Mouse (Mus musculus) lung, postnatal 0 days (tissue): ENCODE results near the gene Cks1b. TPM values are rescaled to one million over a fixed set of nuclear protein-coding genes. Genes with fewer than 3 reads are reported as not detected.
A peak's percentile ranks its signal among the peaks of the same experiment; 100 is the strongest.

Experiments used
- ATAC-seq: fragments of 200-750 bp; cut with Nextera tagmentation; 2 replicates; pipeline ENCODE4 v1.8.0; 2017; ENCODE audit warnings: moderate library complexity
- DNase-seq: peaks from one replicate; pipeline ENCODE4 v3.0.0-alpha.2; 2016; ENCODE audit warnings: low spot score
- H3K27ac ChIP-seq: fragments of 300-500 bp; sonication (generic); 2 replicates; pipeline ENCODE4 v1.5.1; 2014; ENCODE audit warnings: antibody characterized with exemption, mild to moderate bottlenecking, low read length, mixed read lengths
- H3K27me3 ChIP-seq: fragments of 300-500 bp; sonication (generic); replicated peaks from 2 replicates; pipeline ENCODE4 v1.6.1; 2014; ENCODE audit warnings: low read length, mixed read lengths; ENCODE audit not compliant: insufficient read depth
- H3K36me3 ChIP-seq: fragments of 300-500 bp; sonication (generic); 2 replicates; pipeline ENCODE4 v1.6.1; 2014; ENCODE audit warnings: low read length, mixed read lengths; ENCODE audit not compliant: insufficient read depth
- H3K4me1 ChIP-seq: fragments of 300-500 bp; sonication (generic); 2 replicates; pipeline ENCODE4 v1.6.1; 2014; ENCODE audit warnings: antibody characterized with exemption, low read depth, low read length, mixed read lengths; ENCODE audit not compliant: insufficient read depth
- H3K4me2 ChIP-seq: fragments of 300-500 bp; sonication (generic); replicated peaks from 2 replicates; pipeline ENCODE4 v1.6.1; 2014; ENCODE audit warnings: low read depth, mild to moderate bottlenecking, low read length, moderate library complexity, mixed read lengths
- H3K4me3 ChIP-seq: fragments of 300-500 bp; sonication (generic); 2 replicates; pipeline ENCODE4 v1.5.1; 2014; ENCODE audit warnings: low read depth, low read length
- H3K9ac ChIP-seq: fragments of 300-500 bp; sonication (generic); replicated peaks from 2 replicates; pipeline ENCODE4 v1.6.1; 2014; ENCODE audit warnings: low read depth, mild to moderate bottlenecking
- H3K9me3 ChIP-seq: fragments of 300-500 bp; sonication (generic); 2 replicates; pipeline ENCODE4 v1.6.1; 2016; ENCODE audit warnings: low read length, mixed read lengths
- CTCF ChIP-seq: IDR thresholded peaks from 2 replicates; pipeline ENCODE4 v1.5.1; 2016; ENCODE audit warnings: antibody characterized with exemption, mild to moderate bottlenecking
- EP300 ChIP-seq: IDR thresholded peaks from 2 replicates; pipeline ENCODE4 v1.6.1; 2016; ENCODE audit warnings: antibody characterized with exemption, mild to moderate bottlenecking, control low read depth
- WGBS: fragments of 180-500 bp; shearing (Covaris S2); extraction: QIAGEN DNeasy Blood & Tissue Kit; methylation state at CpG from one replicate; pipeline ENCODE4 v1.1.7; 2014; 5-methylcytosine and 5-hydroxymethylcytosine counted together
- polyA plus RNA-seq: library from polyadenylated mRNA; unstranded; fragments of >200 nt; fragmentation: Nextera tagmentation; extraction: Ambion mirVana; gene quantifications from 2 replicates; pipeline ENCODE4 v1.2.1, GENCODE M21; 2015

Cks1b gene
- polyA plus RNA-seq, 1 experiment from 2014 or later: 83.0 TPM

GRCm38 (mm10) chr3:89377831-89378230, 40.4 kb downstream of the Cks1b start:
- peak overlapping the region; percentile 48; the same call in 1 of the 2 replicates for H3K4me3 ChIP-seq
- H3K9ac ChIP-seq: no peak overlapping the region
- no peak overlapping the region for H3K27ac ChIP-seq
- ATAC-seq (no peak), DNase-seq (no peak)
- H3K4me1 ChIP-seq: peaks cover 9% of the 10 kb centered on the region; the same call in 1 of the 2 replicates
- H3K27me3 ChIP-seq: no peaks in the 10 kb centered on the region
- no peak for TF ChIP-seq CTCF
- TF ChIP-seq EP300: no peak
- 67% methylated on average over 4 of the region's 4 CpGs for WGBS
- H3K4me2 ChIP-seq: peak overlapping the region; percentile 72
- peaks cover 8% of the 10 kb centered on the region; the same call in 1 of the 2 replicates for H3K36me3 ChIP-seq
- no peaks in the 10 kb centered on the region for H3K9me3 ChIP-seq

DNA sequence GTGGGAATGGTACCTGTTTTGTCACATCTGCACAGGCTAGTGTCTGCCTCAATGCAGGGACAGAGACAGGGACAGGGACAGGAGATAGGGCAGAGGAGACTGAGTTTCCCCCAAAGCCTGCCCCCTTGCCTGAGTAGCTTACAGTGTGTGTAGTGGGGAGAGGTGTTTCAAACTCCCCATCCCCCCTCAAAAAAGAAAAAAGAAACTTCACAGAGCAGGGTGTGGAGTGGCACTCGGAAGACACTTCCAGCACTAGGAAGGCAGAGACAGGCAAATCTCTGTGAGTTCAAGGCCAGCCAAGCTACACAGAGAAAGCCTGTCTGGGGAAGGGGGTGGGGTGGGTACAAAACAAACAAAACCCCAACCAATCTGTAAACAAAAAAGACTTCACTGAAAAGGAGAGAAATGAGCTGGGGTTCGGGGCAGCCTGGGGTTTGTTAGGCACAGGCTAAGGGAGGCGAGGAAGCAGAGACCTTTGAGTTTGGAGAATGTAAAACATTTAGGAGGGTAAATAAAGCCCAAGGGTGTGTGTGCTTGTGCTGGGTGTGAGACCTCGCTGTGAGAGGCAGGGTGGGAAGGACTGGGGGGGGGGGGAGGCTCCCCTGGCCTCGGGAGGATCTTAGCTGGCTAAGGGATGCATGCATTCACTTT, 44.5 kb downstream of the Cks1b start:
- Histone ChIP-seq H3K9me3 (no peaks in the 10 kb centered on the region), H3K9ac (no peak overlapping the region), H3K4me1 (peaks cover 7% of the 10 kb centered on the region; the same call in 1 of the 2 replicates), H3K36me3 (no peaks in the 10 kb centered on the region), H3K4me3 (no peak overlapping the region), H3K27me3 (no peaks in the 10 kb centered on the region), H3K4me2 (no peak overlapping the region), H3K27ac (no peak overlapping the region)
- TF ChIP-seq EP300 (no peak), CTCF (no peak)
- no peak for DNase-seq
- no peak for ATAC-seq
- WGBS: 23% methylated on average over 5 of the region's 5 CpGs

DNA sequence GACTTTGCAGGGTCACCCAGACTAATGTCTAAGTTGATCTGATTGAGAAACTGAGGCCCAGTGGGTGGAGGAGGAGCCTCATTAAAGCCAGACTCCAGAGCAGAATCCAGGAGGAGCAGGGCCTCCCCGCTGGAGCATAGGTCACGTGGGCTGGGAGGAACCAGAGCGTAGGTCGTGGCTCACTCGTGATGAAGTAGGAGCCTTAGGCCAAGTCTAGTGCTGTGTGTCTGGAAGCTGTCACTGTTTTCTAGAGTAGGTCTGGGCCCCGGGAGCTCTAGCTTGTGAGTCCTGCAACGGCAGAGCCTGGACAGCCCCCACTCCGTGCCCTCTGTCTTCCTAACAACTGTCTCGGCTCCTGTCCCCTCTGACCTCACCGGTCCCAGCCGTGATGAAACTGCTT, 50.8 kb downstream of the Cks1b start:
- no peaks in the 10 kb centered on the region for H3K27me3 ChIP-seq
- no peak overlapping the region for H3K9ac ChIP-seq
- H3K4me2 ChIP-seq: no peak overlapping the region
- H3K4me3 ChIP-seq: no peak overlapping the region
- no peak overlapping the region for H3K27ac ChIP-seq
- TF ChIP-seq CTCF (no peak), EP300 (no peak)
- WGBS: 59% methylated on average over 11 of the region's 11 CpGs
- H3K4me1 ChIP-seq: no peaks in the 10 kb centered on the region
- no peak for ATAC-seq
- H3K36me3 ChIP-seq: no peaks in the 10 kb centered on the region
- no peak for DNase-seq
- no peaks in the 10 kb centered on the region for H3K9me3 ChIP-seq

DNA sequence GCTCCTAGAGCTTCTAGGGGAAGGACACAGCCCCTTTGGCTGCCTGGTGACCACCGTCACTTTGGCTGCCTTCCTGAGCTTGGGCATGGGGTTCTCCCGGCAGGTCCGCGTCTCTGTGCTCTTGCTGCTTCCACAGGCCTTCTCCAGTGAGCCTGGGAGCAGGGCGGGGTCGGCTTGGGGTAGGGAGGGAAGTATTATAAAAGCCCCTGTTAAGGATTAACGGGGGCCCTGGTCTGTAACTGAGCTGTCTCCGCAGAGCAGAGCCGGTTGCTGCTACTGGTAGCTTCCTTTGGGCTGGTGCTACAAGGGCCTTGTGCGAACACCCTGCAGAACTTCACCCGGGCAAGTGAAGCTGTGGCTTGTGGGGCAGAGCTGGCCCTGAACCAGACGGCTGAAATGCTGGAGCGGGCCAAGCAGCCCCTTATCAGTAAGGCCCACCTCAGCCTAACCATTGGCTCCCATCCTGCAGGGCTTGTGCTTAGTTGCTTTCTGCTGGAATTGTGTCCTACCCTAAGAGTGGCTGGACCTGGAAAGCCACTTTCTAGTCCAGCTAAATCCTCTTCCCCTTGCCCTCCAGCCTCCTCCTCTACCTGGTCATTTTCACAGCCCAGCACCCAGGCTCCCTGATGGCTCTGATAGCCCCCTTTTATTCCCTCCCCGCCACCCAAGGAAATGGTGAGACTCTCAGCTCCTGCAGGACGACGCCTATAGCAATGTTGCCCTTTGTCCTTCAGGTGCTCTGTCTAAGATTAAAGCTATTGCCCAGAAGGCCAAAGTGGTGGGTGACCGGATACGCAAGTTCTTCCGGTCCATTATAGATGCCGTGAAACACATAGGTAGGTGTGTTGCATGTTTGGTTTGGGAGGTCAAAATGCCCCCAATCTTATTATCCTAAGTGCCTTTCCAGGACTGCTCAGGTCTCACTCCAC, 52.4 kb downstream of the Cks1b start:
- 56% methylated on average over 20 of the region's 20 CpGs for WGBS
- H3K36me3 ChIP-seq: no peaks in the 10 kb centered on the region
- no peak for TF ChIP-seq EP300
- TF ChIP-seq CTCF: no peak
- no peak for DNase-seq
- no peaks in the 10 kb centered on the region for H3K27me3 ChIP-seq
- no peak overlapping the region for H3K27ac ChIP-seq
- no peak overlapping the region for H3K4me3 ChIP-seq
- H3K9ac ChIP-seq: no peak overlapping the region
- no peak for ATAC-seq
- no peaks in the 10 kb centered on the region for H3K4me1 ChIP-seq
- no peak overlapping the region for H3K4me2 ChIP-seq
- H3K9me3 ChIP-seq: no peaks in the 10 kb centered on the region

Other genes with a start within 250 kb of the Cks1b start
- gene Scamp3, start 240.9 kb downstream of the Cks1b start, polyA plus RNA-seq: 89.6 and 94.2 TPM in 2 replicates
- 6.6 and 8.4 TPM in 2 replicates for gene Fam189b, start 235.2 kb downstream of the Cks1b start, polyA plus RNA-seq
- gene Gba, start 215.5 kb downstream of the Cks1b start, polyA plus RNA-seq: 44.4 and 46.5 TPM in 2 replicates
- gene Thbs3, start 203.2 kb downstream of the Cks1b start, polyA plus RNA-seq: 77.3 and 77.7 TPM in 2 replicates
- gene Mtx1, start 191.3 kb downstream of the Cks1b start, polyA plus RNA-seq: 99.3 and 116 TPM in 2 replicates
- gene Muc1, start 189.3 kb downstream of the Cks1b start, polyA plus RNA-seq: 300 and 307 TPM in 2 replicates
- gene Krtcap2, start 172.4 kb downstream of the Cks1b start, polyA plus RNA-seq: 282 and 309 TPM in 2 replicates
- 1.8 and 2.1 TPM in 2 replicates for gene Trim46, start 172.1 kb downstream of the Cks1b start, polyA plus RNA-seq
- 125 and 136 TPM in 2 replicates for gene Dpm3, start 159.0 kb downstream of the Cks1b start, polyA plus RNA-seq
- 95.7 and 96.4 TPM in 2 replicates for gene Slc50a1, start 147.8 kb downstream of the Cks1b start, polyA plus RNA-seq
- 174 and 188 TPM in 2 replicates for gene Efna1, start 137.2 kb downstream of the Cks1b start, polyA plus RNA-seq
- gene Efna3, start 95.4 kb downstream of the Cks1b start, polyA plus RNA-seq: 4.4 and 6.7 TPM in 2 replicates
- gene Efna4, start 80.4 kb downstream of the Cks1b start, polyA plus RNA-seq: 9.7 and 10.3 TPM in 2 replicates
- gene Adam15, start 68.4 kb downstream of the Cks1b start, polyA plus RNA-seq: 133 and 177 TPM in 2 replicates
- gene Dcst2, start 56.4 kb downstream of the Cks1b start, polyA plus RNA-seq: 0.16 and 0.25 TPM in 2 replicates
- gene Dcst1, start 53.1 kb downstream of the Cks1b start, polyA plus RNA-seq: 0.11 and 0.38 TPM in 2 replicates
- gene Zbtb7b, start 23.6 kb downstream of the Cks1b start, polyA plus RNA-seq: 6.4 and 7.3 TPM in 2 replicates
- not detected in 2 replicates for gene Lenep, start 15.6 kb downstream of the Cks1b start, polyA plus RNA-seq
- 17.9 and 18.2 TPM in 2 replicates for gene Flad1, start 6.5 kb downstream of the Cks1b start, polyA plus RNA-seq
- gene Shc1, start 60 bp upstream of the Cks1b start, polyA plus RNA-seq: 52.6 and 55.7 TPM in 2 replicates
- gene Pygo2, start 11.8 kb upstream of the Cks1b start, polyA plus RNA-seq: 19.4 and 20.7 TPM in 2 replicates
- gene Pbxip1, start 18.3 kb upstream of the Cks1b start, polyA plus RNA-seq: 55.9 and 63.0 TPM in 2 replicates
- 53.5 and 96.6 TPM in 2 replicates for gene Pmvk, start 36.2 kb upstream of the Cks1b start, polyA plus RNA-seq
- gene Kcnn3, start 101.8 kb upstream of the Cks1b start, polyA plus RNA-seq: 1.00 and 1.0 TPM in 2 replicates